Mouse (Mus musculus) forebrain, embryonic 16.5 days (tissue): ENCODE measurements around the gene Tmem150a. TPM values are rescaled to one million over a fixed set of nuclear protein-coding genes. Genes with fewer than 3 reads are reported as not detected.
A peak's percentile ranks its signal among the peaks of the same experiment; 100 is the strongest.

ENCODE experiments used
- ATAC-seq: fragments of 200-750 bp; cut with Nextera tagmentation; 2 replicates; pipeline ENCODE4 v1.8.0; 2017; ENCODE audit warnings: mild to moderate bottlenecking, moderate library complexity
- H3K27ac ChIP-seq: fragments of 300-500 bp; sonication (generic); 2 replicates; pipeline ENCODE4 v1.5.1; 2014; ENCODE audit warnings: low read length, control low read depth
- H3K27me3 ChIP-seq: fragments of 300-500 bp; sonication (generic); replicated peaks from 2 replicates; pipeline ENCODE4 v1.6.1; 2014; ENCODE audit warnings: low read length; ENCODE audit not compliant: control insufficient read depth, insufficient read depth
- H3K36me3 ChIP-seq: fragments of 300-500 bp; sonication (generic); 2 replicates; pipeline ENCODE4 v1.6.1; 2014; ENCODE audit not compliant: control insufficient read depth, insufficient read depth
- H3K4me1 ChIP-seq: fragments of 300-500 bp; sonication (generic); replicated peaks from 2 replicates; pipeline ENCODE4 v1.6.1; 2014; ENCODE audit warnings: low read length; ENCODE audit not compliant: control insufficient read depth, insufficient read depth
- H3K4me2 ChIP-seq: fragments of 300-500 bp; sonication (generic); 2 replicates; pipeline ENCODE4 v1.6.1; 2014; ENCODE audit warnings: mild to moderate bottlenecking, low read length, control low read depth
- H3K4me3 ChIP-seq: fragments of 300-500 bp; sonication (generic); replicated peaks from 2 replicates; pipeline ENCODE4 v1.5.1; 2014; ENCODE audit warnings: mild to moderate bottlenecking, low read length, control low read depth
- H3K9ac ChIP-seq: fragments of 300-500 bp; sonication (generic); replicated peaks from 2 replicates; pipeline ENCODE4 v1.6.1; 2014; ENCODE audit warnings: low read depth, low read length, control low read depth
- H3K9me3 ChIP-seq: fragments of 300-500 bp; sonication (generic); 2 replicates; pipeline ENCODE4 v1.6.1; 2016; ENCODE audit warnings: low read length; ENCODE audit not compliant: control insufficient read depth
- WGBS: fragments of 180-500 bp; shearing (Covaris S2); extraction: QIAGEN DNeasy Blood & Tissue Kit; methylation state at CpG from one replicate; pipeline ENCODE4 v1.1.7; 2014; 5-methylcytosine and 5-hydroxymethylcytosine counted together
- polyA plus RNA-seq: library from polyadenylated mRNA; unstranded; fragments of >200 nt; fragmentation: Nextera tagmentation; extraction: Ambion mirVana; gene quantifications from 2 replicates; pipeline ENCODE4 v1.2.1, GENCODE M21; 2015

Gene Tmem150a
- polyA plus RNA-seq, 1 experiment from 2014 or later, result 17.9 TPM

DNA sequence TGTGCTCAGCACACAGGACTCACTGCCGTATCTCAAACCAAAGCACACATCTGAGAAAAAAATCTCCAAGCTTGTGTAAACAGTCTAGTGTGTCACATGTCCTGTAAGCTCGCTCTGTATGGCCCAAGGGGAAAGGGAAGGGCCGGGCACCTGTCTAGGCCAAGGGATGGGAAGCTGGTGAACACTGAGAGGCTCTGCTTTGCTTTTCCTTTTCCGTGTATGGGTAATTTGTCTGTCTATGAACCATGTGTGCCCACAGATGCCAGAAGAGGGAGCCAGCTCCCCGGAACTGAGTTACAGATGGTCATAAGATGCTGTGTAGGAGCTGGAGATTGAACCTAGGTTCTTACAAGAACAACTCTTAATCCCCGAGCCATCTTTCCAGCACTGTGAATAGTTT is 29.0 kb upstream of the Tmem150a start:
- Histone ChIP-seq H3K9ac (no peak overlapping the region), H3K4me3 (no peak overlapping the region), H3K27ac (no peak overlapping the region), H3K36me3 (peaks cover 46% of the 10 kb centered on the region), H3K27me3 (no peaks in the 10 kb centered on the region), H3K4me1 (no peaks in the 10 kb centered on the region), H3K4me2 (no peak overlapping the region), H3K9me3 (no peaks in the 10 kb centered on the region)
- 82% methylated on average over 6 of the region's 6 CpGs for WGBS
- no peak for ATAC-seq

DNA sequence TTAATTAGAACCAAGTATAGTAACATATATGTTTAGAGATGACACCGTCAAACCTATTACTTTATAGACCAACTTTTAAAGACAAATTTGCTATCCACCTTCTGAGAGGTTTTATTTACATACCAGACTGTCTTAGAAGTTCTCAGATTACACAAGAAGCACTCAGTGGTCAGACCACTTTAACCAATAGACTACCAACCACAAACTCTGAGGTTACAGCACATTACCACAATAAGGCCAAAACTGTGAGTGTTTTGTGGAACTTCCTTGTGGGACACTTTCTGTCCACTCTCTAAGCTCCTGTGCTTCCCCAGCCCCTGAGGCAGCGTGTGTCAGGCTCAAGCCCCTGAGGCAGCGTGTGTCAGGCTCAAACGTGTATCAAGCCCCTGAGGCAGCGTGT is 26.2 kb upstream of the Tmem150a start:
- Histone ChIP-seq H3K9me3 (no peaks in the 10 kb centered on the region), H3K27ac (no peak overlapping the region), H3K36me3 (peaks cover 36% of the 10 kb centered on the region), H3K9ac (no peak overlapping the region), H3K4me1 (no peaks in the 10 kb centered on the region), H3K4me2 (no peak overlapping the region), H3K27me3 (no peaks in the 10 kb centered on the region), H3K4me3 (no peak overlapping the region)
- WGBS, result 92% methylated on average over 5 of the region's 5 CpGs
- ATAC-seq, result no peak

DNA sequence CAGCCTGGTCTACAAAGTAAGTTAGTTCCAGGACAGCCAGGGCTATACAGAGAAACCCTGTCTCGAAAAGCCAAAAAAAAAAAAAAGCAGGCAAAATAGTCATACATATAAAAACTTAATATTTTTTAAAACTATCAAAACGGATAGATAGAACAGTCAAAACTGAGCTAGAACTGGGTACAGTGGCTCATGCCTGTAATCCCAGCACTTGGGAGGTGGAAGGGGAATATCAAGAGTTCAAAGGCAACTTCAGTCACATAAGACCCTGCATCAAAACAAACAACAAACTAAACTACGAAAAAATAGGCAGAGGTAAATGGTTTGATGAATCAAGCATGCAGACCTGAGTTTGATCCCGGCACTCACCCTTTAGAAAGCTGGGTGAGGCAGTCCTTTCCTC is 25.1 kb upstream of the Tmem150a start:
- H3K27me3 ChIP-seq, result no peaks in the 10 kb centered on the region
- no peaks in the 10 kb centered on the region for H3K4me1 ChIP-seq
- H3K4me2 ChIP-seq, result no peak overlapping the region
- no peaks in the 10 kb centered on the region for H3K9me3 ChIP-seq
- WGBS, result 95% methylated on average over 4 of the region's 4 CpGs
- no peak overlapping the region for H3K9ac ChIP-seq
- peaks cover 30% of the 10 kb centered on the region for H3K36me3 ChIP-seq
- ATAC-seq, result no peak
- H3K4me3 ChIP-seq, result no peak overlapping the region
- no peak overlapping the region for H3K27ac ChIP-seq

DNA sequence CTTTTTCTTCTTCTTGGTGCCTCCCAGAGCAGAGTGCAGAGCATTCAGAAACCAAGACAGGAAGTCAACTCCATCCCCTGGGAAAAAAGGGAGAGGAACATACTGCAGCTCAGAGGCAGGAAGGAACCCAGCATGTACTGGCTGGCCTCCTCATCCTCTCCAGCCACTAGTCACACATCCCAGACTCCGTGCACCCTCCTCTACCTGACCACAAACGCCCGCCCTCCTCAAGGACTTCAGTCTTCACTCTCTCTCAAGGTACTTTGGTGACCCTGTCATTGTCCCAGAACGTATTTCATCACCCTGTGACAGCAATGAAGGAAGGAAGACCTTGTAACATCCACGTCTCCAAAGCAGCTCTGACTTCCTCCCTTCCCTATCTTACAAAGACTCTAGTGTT is 22.1 kb upstream of the Tmem150a start:
- no peak overlapping the region for H3K27ac ChIP-seq

DNA sequence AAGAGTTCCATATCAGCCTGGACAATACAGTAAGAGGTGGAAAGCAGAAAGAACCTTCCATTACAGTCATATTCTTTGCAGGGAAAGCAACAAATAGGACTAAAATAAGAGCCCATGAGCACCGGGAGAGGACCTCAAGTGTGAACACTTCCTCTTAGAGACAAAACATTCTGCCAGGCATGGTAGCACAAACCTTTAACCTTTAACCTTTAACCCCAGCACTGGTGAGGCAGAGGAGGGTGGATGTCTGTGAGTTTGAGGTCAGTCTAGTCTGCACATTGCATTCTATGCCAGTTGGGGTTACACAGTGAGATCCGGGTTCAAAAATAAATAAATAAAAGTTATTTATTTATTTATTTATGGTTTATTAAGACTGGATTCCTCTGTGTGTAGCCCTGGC is 14.8 kb upstream of the Tmem150a start:
- no peak overlapping the region for H3K9ac ChIP-seq
- H3K9me3 ChIP-seq, result no peaks in the 10 kb centered on the region
- no peak overlapping the region for H3K27ac ChIP-seq
- peaks cover 13% of the 10 kb centered on the region for H3K36me3 ChIP-seq
- no peak overlapping the region for H3K4me2 ChIP-seq
- no peak for ATAC-seq
- peaks cover 14% of the 10 kb centered on the region for H3K4me1 ChIP-seq
- H3K27me3 ChIP-seq, result no peaks in the 10 kb centered on the region
- 87% methylated on average over 2 of the region's 2 CpGs for WGBS
- no peak overlapping the region for H3K4me3 ChIP-seq

More for the DNA sequence above, 22.1 kb upstream of the Tmem150a start:
- ATAC-seq, result no peak
- H3K9me3 ChIP-seq, result no peaks in the 10 kb centered on the region
- H3K9ac ChIP-seq, result no peak overlapping the region
- H3K36me3 ChIP-seq, result peaks cover 30% of the 10 kb centered on the region
- no peak overlapping the region for H3K4me2 ChIP-seq
- no peak overlapping the region for H3K4me3 ChIP-seq
- no peaks in the 10 kb centered on the region for H3K4me1 ChIP-seq
- no peaks in the 10 kb centered on the region for H3K27me3 ChIP-seq
- 86% methylated on average over 5 of the region's 5 CpGs for WGBS

DNA sequence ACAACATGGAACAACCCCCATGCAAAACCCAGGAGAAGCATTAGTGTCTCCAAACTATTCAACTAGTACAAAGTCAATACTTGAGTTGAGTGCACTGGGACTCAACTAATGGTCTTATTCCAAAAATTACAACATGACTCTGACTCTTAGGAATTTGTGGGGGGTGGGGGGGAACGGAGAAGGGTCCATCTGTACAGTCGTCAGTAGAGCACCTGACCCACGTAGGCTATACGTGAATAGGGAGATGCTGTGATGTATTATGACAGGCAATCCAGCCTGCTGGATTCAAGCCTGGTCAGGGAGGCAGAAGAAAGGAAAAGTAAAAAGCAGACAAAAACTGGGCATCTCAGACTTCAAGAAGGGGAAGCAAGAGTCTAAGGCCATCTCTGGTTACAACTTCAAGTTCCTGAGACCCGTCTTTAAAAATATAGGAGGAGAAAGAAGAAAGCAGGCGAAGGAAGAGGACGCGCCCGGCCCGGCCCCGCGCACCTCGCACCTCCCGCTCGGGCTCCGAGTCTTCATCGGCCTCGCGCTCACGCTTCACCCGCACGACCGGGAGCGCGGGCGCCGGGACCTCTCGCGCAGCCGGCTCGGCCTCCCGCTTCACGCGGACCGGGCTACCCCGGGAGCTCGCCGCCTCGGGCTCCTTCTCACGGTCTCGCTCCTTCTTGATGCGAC is 10.7 kb upstream of the Tmem150a start:
- Histone ChIP-seq H3K27me3 (no peaks in the 10 kb centered on the region), H3K36me3 (peaks cover 4% of the 10 kb centered on the region; the same call in 1 of the 2 replicates), H3K9ac (peak overlapping the region; percentile 68), H3K4me1 (peaks cover 32% of the 10 kb centered on the region), H3K4me3 (peak overlapping the region; percentile 60), H3K4me2 (peak overlapping the region; percentile 97), H3K27ac (peak overlapping the region; percentile 16), H3K9me3 (no peaks in the 10 kb centered on the region)
- peak; percentile 43 for ATAC-seq
- WGBS, result under 1% methylated on average over 42 of the region's 42 CpGs

DNA sequence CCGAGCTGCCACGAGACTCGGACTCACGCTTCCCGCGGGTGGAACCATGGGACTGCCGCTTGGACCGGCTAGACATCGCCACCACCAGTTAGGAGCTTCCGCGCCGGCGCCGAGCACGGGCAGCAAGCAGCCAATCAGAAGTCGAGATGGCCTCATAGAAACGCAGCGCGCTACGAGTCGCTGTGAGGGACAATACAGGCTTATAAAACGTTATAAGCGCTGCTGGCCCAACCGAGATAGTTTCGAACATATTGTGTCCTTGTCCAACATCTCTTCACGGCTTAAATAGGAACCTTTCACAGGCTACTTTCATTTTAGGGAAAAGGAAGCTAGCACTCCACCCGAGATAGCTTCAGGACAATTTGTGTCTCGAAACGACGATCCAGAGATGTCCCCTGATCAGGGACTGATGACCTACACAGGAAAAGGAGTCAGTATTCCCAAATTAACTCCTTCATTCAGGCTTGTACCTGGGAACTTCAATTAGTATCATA is 10.1 kb upstream of the Tmem150a start, which contains the start of gene Usp39:
Gene Usp39 (minus strand): TSS at position 111 of the 494 bp plus-strand sequence.
- H3K27me3 ChIP-seq, result no peaks in the 10 kb centered on the region
- H3K4me1 ChIP-seq, result peaks cover 32% of the 10 kb centered on the region
- peak; percentile 90 for ATAC-seq
- peak within 1 kb of the TSS; percentile 68 for H3K9ac ChIP-seq
- peak within 1 kb of the TSS; percentile 42 for H3K27ac ChIP-seq
- 1% methylated on average over 30 of the region's 30 CpGs for WGBS
- H3K36me3 ChIP-seq, result peaks cover 4% of the 10 kb centered on the region; the same call in 1 of the 2 replicates
- H3K4me3 ChIP-seq, result peak within 1 kb of the TSS; percentile 60
- H3K4me2 ChIP-seq, result peak within 1 kb of the TSS; percentile 97
- H3K9me3 ChIP-seq, result no peaks in the 10 kb centered on the region

DNA sequence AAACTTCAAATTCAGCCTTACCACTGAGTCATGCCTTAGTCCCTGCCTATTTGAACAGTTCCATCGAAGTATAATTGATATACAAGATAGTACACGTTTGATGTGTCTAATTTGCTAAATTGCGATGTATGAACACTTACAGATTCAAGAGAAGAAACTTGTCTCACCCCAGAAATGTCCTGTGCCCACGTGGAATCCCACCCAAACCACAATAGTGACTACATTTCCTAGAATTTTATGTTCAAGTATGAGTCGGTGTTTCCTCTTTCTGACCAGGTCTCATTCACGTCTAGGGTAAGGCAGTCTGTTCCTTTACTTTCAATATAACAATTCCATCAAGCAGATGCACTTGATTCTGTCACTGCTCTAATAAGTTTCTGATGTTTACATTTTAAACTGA is 9.6 kb upstream of the Tmem150a start:
- Histone ChIP-seq H3K27ac (no peak overlapping the region), H3K9me3 (no peaks in the 10 kb centered on the region), H3K36me3 (peaks cover 4% of the 10 kb centered on the region; the same call in 1 of the 2 replicates), H3K4me1 (peaks cover 32% of the 10 kb centered on the region), H3K4me2 (peak overlapping the region; percentile 97), H3K9ac (no peak overlapping the region; the same call in 1 of the 2 replicates), H3K4me3 (peak overlapping the region; percentile 60), H3K27me3 (no peaks in the 10 kb centered on the region)
- WGBS, result 54% methylated on average over 6 of the region's 6 CpGs
- no peak for ATAC-seq

DNA sequence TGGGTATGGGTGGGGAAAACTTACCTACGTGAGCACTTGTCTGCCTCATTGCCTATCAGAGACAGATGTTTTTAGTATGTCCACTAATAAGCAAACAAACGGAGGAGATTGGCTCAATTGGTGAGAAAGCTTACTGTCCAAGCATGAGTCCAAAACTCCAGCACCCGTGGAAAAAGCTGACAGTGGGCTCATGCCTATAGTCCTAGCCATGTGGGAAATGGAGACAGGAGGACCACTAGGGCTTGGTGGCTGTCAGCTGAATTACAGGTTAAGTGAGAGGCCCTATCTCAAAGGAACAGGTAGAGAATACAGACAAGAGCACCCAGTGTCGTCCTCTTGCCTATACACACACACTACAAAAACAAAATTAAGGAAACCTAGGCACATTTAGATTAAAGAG is 9.0 kb upstream of the Tmem150a start:
- no peak for ATAC-seq
- H3K27me3 ChIP-seq, result no peaks in the 10 kb centered on the region
- H3K36me3 ChIP-seq, result peaks cover 4% of the 10 kb centered on the region; the same call in 1 of the 2 replicates
- H3K4me2 ChIP-seq, result no peak overlapping the region
- no peak overlapping the region for H3K4me3 ChIP-seq
- WGBS, result 86% methylated on average over 4 of the region's 4 CpGs
- H3K27ac ChIP-seq, result no peak overlapping the region
- peaks cover 32% of the 10 kb centered on the region for H3K4me1 ChIP-seq
- no peaks in the 10 kb centered on the region for H3K9me3 ChIP-seq
- no peak overlapping the region for H3K9ac ChIP-seq
